Mouse (Mus musculus): ENCODE data around the gene Atp11b.

Atp11b gene

DNA sequence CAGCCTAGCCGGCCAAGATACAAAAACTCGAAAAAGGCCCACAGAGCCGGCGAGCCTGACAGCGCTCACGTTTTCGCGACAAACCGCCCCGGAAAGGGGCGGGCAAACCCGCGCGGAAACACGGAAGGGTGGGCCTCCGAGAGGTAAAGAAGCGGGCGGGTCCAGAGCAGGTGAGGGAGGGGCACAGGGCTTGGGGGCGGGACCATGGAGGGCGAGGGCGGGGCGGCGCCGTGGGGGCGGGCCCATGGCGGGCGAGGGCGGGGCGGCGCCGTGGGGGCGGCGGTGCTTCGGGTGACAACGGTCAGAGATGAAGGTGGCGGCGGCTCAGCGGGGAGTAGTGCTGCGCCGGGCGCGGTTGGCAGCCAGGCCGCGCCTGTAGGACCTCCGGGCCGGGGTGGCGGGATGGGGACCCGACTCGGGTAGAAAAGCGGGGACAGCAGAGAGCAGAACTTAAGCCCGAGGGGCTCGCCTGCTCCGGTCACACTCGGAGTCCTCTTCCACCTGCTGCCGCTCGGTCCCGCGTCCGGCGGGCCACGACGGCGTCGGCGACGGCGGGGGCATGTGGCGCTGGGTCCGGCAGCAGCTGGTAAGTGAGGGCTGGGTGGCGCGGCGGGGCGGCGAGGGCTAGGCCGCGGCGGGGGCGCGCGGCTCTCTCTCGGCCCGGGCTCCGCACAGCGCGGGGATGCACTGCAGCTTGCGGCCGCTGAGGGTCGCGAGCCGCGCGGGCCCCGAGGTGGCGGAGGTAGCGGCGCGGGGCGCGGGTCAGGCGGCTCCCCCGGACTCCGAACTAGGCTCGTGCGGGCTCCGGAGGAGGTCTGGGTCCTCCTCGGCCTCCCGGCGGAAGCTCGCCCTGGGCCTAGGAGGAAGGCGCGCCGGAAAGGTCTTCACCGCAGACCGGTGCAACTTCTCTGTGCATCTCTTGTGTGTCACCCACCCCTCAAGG lies at the start of gene Atp11b:
TSS of gene Atp11b (plus strand) at position 282 of the 943 bp plus-strand sequence.
- DNase-seq, result peak; percentile 87 to 91

DNA sequence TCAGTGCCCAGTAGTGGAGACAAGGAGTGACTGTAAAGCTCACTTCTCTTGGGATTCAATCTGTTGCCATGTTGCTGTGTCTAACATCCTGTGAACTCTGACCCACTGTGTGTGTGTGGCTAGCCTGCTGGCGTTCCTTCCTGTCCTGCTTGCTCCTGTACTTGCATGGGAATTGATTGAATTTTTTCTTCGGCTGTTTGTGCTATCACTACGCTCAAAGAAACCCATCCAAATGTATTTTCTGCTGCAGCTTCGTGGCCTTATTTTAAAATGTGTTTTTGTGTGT lies 49.6 kb upstream of the Atp11b start:
- DNase-seq, result no peak

DNA sequence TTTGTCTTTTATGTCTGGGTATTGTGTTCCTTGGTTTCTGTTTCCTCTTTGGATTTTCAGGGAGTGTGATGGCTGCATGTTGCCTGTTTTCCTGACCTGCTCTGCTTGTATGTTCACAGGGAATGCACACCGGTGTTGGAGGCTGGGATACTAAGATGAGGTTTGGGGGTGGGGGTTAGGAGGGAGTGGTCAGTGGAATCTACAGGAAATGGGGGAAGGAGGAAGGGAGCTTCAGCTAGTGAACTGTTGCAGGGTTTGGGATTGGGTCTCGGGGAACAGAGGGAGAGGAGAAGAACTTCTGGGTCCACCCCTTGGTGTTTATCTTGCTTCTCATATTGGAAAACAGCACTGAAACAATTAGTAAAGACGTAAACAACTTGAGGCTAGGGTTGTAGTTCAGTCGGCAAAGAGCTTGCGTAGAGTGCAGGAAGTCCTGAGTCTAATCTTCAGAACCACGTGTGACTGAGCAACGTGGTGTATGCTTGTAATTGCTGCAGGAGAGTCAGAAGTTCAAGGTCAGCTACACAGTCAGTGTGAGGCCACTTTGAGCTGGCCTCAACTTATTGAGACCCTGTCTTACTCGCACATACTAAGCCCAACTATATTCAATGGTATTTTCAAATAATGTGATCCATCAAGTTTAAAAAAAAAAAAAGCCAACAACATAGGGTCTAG lies 34.2 kb upstream of the Atp11b start:
- no peak for DNase-seq

DNA sequence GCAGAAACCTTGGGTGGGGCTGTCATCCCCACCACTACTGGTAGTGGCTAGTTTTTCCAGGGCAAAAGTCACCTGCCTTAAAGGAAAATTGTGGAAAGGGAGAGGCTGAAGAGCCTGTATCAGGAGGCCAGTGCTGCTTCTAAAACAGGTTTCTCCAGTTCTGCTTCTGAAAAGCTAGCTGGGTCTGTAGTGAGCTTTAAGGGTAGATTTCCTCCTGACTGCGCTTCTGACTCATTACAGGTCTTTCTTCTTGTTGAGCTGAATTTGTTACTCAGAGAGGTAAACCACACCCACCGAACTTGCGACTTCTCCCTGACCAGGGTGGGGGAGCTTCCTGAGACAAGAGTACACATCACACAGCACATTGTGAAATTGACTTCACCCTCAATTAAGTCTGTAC lies 33.1 kb upstream of the Atp11b start:
- DNase-seq, result no peak

DNA sequence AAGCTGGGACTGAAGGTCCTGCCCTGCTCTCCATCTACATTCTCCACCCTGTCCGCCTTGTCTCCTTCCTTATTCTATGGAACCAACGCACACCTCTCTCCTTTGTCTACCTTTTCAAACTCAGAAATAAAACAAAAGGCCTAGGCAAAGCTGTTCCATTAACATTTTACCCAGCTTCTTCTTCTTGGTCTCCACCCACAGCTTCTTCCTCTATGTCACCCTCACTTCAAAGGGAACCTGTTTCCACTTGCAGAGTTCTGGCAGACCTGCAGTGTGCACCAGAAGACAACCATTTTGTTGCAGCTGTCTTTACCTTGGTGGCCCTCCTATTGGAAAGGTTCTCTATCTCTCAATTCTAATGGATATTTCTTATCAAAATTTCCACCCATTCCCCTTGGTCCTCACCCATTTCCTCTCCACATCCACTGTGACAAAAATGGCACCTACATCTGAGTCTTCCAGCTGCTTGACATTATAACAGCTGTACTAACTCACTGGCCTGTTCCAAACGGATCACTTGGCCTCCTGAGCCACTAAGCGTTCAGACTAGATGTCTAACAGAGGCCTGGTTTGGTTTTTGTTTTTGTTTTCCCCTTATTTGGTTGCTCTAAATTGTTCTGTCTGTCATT lies 32.0 kb upstream of the Atp11b start:
- no peak for DNase-seq

DNA sequence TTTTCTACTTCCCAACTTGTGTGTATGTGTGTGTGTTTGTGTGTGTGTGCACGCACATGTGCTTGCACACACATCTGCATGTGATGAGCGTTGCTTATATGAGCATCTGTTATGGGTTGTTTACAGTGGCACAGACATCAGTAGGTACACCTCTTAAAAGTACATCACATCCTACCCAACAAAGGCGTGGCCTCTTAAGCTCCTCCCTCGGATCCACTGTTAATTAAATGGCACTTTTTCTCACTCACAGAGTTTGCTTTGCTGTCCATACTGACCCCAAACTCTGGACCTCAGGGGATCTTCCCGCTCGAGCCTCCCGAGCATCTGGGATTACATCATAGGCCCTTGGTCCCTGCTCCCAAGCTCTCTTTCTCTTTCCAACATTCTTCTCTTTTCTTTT lies 31.1 kb upstream of the Atp11b start:
- no peak for DNase-seq

DNA sequence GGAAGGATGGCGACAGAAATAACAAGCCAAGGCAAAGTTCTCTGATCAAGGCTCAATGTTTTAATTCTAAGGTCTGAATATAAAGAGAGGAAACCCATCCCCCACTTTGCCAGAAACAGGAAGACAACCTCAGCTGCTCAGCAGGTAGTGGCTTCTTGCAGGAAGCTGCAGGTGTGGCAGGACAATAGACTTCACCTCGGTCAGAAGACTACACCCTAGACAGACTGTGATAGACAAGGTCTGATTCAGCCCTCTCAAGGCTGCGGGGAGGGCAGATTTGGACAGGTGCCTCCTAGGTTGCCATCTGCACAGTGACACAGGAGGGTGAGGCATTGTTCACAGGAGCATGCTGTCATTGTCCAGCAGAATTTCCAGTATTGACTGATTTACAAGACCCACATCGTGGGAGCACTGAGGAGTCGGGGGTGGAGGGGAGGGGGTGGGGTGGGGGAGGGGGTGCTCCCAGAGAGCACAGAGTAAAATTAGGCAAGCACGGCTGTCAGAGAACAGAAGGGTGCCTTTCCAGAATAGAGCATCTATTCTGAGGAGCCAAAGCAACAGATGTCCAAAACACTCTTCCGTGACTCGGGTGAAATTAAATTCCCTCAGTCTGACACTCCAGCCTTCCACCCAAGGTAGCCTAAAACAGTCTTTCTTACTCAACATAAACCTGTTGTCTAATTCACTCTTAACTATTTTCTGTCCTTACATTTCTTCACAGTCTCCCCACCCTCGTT lies 30.2 kb upstream of the Atp11b start:
- no peak for DNase-seq

DNA sequence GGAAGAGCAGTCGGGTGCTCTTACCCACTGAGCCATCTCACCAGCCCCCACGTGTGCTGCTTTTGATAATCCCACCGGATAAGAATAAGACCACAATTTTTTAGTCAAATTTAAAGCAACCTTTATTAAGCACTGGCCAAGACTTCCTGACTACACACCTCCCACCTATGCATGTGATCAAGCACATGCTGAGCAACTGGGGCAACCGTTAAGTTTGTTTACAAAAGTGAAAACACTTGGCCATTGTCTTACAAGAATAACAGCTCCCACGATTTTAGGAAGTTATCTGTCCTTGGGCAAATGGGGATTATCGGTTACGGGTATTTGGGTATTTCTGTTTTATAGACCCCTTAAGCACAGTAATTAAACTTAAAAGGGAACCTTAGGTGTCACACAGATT lies 28.8 kb upstream of the Atp11b start:
- DNase-seq, result no peak

DNA sequence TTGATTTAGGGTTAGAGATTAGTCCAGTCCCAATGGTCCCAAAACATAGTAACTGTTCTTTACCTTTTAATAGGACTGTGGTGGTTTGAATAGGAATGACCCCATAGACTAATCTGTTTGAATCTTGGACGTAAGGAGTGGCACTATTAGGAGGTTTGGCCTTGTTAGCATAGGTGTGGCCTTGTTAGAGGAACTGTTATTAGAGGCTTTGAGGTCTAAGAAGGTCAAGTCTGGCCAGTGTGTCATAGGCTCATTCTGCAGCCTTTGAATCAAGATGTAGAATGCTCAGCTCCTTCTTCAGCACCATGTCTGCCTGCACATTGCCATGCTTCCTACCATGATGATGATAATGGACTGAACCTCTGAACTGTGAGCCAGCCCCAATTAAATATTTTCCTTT lies 27.0 kb upstream of the Atp11b start:
- DNase-seq, result no peak

DNA sequence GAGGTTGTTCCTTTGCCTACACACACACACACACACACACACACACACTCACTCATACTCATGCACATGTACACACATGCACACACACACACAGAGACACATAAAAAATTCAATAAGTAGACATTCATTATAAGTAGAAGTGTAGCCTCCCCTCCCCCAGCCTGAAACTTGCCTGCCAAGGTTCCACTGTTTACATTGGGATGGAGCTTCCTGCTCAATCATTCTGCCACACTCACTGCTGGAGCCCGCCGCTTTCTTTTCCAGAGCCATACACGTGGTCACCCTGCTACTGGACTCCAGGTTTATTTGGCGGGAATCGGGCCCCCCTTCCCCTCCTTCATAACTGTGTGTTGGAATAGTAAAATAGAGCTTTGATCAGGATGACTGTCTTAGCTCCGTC lies 24.4 kb upstream of the Atp11b start:
- DNase-seq, result no peak

DNA sequence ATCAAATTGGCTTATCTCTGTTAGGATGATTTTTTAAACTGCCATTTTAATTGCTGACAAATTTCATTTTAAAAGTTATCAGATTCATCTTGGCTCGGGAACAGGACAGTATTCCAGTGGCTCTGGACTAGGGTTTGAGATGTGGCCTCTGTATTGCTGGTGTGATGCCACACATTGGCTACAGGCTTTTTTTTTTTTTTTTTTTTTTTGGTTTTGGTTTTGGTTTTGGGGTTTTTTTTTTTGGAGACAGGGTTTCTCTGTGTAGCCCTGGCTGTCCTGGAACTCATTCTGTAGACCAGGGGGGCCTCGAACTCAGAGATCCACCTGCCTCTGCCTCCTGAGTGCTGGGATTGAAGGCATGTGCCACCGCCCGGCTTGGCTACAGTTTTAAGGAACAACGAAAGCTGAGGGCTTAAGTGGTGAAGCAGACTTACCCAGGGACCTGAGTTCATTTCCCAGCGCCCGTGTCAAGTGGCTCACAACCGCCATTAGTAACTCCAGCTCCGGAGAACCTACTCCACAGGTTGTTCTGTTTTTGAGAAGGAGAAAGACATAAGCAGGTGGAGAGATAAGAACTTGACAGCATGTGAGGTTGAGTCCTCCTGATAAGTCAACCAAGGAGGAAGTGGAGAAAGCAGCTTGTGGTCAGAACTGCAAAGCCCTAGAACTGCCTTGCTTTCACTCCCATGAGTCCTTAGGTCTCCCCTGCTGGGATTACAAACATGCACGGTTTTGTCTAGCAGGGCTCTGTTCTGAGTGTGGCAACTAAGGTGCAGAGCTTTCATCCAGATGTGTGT lies 21.7 kb upstream of the Atp11b start:
- no peak for DNase-seq

DNA sequence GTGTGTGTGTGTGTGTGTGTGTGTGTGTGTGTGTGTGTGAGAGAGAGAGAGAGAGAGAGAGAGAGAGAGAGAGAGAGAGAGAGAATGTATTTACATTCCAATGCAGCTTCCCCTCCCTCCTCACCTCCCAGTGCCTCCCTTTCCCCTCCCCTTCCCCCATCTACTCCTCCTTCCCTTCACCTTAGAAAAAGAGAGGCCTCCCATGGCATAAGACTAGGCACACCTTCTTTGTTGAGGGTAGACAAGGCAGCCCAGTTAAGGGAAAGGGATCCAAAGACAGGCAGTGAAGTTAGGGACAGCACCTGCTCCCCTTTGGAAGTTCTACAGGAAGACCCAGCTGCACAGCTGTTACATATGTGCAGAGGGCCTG lies 21.1 kb upstream of the Atp11b start:
- no peak for DNase-seq

DNA sequence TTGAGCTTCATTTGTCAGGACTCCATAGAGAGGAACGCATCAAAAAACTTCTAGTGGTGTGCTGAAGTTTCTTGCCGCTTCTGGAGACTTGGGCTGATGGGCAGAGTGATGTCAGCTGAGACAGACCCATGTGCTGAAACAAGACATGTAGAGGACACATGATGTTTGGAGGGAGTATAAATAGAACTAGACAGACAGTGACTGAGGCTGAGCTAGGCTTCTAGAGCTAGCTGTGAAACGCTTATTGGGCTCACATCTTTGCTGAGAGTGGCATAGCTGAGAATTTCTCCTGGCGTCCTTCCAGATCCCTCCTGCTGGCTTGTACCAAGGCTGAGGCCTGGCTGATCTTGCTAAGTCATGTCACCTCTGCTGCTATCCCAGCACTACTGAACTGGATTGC lies 19.4 kb upstream of the Atp11b start:
- no peak for DNase-seq

DNA sequence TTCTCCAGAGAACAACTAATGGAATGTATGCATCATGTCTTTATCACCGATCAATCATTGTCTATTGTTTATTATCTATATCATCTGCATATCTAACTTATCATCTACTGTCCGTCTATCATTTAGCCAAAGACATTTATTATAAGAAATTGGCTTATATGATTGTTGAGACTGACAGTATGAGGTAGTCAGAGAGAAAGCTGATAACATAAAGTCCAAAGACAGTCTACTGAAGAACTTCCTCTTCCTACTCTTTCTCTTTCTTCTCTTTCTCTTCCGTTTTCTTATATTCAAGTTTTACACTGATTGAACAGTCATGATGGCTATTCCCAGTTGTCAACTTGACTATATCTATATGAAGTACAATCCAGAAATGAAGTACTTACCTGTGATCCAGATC lies 15.8 kb upstream of the Atp11b start:
- no peak for DNase-seq

DNA sequence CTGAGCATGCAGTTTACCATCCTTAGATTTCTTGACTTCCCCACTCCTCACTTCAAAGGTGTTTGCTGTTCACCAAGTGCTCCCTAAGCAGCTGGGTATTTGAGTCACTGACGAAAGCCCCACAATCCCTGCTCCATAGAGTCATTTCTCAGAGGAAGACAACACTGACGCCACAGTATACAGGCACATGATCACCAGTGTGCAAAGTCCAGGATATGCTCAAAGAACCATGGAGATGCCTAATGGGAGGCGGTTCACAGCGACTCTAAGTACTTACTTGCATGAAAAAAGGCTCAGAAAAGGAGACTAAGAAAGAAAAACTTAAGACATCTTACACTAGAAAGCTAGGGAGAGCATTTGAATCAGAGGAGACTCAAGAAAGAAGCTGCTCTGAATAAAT lies 8.9 kb upstream of the Atp11b start:
- DNase-seq, result peak; percentile 8 to 25

DNA sequence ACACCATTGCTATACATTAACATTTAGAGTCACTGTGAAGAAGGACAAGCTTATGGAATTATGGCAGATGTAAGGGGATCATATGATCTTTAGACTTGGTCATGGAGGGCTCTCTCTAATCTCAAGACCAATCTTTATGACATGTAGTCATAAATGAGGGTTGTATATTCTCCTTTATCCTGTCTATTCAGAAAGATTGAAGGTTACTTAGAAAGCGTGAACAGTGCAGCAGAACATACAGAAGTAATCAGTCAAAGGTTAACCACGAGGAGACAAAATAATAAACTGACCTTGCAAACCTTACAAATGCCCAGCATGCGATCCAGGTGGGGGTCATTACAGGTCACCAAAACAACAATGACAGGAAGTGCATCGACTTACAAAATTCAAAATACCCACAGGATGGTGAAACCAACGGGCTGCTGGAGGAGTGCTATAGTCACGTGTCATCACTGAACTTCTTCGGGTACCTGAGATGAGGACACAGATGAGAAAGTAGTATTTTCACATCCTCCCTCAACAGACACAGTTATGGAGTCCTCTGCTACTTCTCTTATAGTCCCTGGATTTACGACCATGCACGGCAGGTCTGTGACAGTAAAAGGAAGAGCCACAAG lies 7.0 kb upstream of the Atp11b start:
- DNase-seq, result no peak

DNA sequence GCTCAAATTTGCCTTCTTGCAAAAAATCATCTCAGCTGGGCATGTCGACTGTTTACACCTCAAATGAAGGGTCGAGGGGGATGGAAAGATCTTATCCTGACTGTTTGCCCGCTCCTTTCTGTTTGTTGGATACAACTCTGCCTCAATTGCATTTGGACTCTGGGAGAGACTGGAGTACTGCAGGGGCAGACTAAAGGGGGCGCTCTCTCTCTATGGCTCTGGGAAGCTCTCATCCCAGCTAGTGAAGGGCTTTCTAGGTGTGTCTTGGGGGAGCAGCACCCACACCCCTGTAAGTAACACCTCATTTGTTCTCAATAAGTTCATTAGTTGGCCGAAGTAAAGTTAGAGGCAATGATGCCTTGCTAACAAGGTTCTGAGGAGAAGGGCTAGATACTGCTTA lies 3.6 kb upstream of the Atp11b start:
- no peak for DNase-seq

DNA sequence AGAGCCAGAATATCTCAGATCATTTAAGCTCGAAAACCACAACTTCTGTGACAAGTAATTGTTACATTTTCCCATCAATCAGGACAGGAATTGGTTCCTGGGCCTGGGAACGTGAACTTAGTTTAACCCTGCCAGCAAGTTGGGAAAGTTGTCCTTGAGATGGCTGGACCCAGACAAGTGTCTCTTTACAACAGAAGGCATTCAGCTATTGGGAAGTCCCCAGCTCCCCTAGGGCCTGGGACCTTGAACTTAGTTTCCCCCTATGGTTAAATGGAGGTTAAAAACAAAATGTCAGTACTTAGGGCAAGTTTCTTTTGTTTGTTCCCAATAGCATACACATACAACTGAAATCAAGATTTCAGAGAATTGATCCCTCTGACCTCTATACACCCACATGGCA lies 2.2 kb upstream of the Atp11b start:
- DNase-seq, result no peak

DNA sequence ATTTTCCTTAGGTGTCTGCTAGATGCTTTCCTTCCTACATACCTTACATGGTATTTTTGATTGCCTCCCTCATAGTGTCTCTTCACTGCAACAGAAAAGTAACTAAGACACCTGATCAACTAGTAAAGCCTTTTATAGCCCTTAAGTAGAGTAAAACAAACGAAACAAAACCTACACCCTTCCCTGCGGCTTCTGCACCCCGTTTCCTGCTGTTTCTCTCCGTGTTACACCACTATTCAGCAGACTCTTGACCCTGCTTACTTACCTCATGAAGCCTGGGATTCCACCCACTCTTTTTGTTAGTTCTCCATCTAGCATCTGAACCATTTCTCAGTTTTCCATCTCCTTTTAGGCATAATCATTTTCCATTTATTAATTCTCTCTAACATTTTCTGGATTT lies 8.8 kb downstream of the Atp11b start:
- DNase-seq, result no peak

DNA sequence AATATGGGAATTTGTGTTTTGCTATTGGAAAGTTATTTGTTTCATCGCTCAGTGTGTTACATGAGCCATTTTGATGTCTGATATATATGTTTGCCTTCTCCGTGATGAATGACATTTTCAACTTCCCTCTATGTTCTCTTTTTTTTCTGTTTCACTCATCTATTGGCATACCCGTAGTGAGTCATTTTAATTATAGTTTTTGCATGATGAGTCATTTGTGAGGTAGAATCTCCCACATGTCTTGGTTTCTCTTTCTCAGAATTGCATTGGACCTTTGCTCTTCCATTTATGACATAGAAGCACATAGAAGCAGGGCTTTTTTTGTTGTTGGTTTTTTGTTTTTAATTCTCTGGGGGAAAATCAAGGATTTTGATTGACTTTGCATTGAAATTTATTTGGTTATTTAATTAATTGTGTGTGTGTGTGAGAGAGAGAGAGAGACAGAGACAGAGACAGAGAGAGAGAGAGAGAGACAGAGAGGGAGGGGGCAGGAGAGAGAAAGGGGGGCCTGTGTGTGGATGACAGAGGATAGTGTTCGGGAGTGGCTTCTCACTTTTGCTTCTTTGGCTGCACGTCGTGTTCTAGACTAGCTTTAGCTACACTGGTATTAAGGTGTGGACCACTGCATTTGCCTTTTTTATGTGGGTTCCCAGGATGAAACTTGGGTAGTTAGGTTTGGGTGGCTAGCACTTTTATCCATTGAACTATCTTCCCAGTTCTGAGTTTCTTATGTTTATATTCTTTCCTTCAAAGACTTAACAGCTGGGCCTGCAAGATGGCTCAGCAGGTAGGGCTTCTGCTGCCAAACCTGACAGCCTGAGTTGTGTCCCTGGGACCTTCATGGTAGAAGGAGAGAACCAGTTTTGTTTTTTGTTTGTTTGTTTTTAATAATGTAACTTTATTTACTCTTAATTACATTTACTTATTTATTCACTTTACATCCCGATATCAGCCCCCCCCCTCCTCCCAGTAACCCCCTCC lies 11.0 kb downstream of the Atp11b start:
- no peak for DNase-seq

DNA sequence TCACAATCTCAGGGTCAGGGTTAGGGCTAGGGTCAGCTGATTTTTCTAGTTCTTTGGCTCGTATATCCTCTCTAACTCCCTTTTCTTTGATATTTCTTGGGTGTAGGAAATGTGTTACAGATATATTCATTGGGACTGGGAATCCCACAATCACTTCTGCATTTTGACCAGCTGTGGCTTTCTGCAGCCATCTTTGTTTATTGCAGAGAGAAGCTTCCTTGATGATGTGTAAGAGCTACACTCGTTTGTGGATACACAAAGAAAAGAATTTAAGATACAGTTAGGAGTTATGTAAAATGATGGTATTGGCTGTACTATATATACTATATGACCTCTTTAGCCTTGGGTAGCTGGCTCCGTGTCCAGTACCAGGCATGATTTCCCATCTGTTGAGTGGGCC lies 25.8 kb downstream of the Atp11b start:
- no peak for DNase-seq
